Mouse (Mus musculus) telencephalon, adult 2 months (tissue): ENCODE data around the gene Npcd.

Source experiments
- DNase-seq: peaks from one replicate; pipeline ENCODE4 v3.0.0-alpha.2; 2011; ENCODE audit warnings: low read depth, low spot score

Npcd gene

DNA sequence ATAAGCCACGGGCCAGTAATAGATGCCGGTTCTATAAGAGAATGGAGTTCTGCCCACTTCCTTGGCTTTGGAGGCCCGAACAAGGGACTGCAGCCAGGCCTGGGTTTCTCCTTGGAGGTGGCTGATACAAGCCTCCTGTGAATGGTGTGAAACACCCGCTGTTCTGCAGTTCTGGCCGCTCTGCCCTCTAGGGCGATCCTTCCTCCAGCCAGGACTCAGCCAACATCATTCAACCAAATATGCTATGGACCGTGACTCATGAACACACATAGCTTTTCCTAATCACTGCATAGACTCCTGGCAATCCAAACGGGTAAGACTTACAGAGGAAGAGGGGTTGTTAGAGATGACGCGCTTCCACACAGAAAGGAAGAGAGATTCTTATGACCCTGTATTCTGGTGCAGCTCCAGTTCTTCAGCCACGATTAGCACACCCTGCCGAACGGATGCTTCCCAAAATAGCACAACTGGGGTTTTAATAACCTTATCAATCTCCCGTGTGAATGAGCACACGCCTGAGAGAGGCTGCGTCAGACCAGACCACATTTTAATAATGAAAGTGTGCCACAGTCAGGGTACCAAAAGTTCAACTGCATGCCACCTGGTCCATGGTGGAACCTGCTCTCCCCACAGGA, 66.6 kb downstream of the Npcd start:
- DNase-seq = no peak

DNA sequence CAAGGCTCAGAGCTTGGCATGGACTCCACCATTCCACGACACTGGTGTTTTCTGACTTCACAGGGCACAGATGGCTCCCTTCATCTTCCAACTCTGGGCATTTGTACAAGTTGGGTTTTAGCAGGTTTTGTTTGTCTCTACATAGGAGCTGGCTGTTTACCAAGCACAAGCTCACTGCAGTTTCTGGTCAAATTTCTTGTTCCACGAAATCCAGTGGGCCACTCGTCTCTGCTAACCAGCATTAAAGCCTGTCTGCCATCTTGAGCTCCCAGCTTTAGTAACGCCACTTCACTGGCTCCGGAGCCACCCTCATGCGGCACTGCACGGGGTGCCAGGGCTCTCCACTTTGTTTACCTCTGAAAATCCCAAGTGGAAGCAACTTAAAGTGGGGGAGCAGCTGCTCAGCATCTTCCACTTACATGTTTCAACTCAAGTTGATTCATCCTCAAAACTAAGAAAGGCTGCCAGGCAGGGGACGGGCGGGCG, 67.4 kb downstream of the Npcd start:
- DNase-seq = no peak

DNA sequence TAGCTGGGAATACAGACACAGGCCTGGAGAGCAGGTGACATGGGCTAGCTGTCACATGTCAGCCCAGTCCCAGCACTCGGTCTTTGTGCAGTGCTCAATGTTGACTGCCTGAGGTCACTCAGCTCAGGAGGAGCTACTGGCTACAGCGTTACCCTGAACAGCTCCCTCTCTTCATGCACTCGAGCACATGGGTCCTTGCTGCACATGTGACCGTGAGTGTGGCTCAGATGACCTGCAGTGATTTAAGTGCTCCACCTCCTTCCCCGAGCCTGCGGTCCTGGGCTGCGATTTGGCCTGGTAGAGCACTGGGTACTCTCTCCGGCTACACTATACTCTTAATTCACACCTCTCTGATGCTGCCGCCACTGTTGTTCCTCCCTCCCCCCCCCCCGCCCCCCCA, 67.9 kb downstream of the Npcd start:
- DNase-seq = no peak

DNA sequence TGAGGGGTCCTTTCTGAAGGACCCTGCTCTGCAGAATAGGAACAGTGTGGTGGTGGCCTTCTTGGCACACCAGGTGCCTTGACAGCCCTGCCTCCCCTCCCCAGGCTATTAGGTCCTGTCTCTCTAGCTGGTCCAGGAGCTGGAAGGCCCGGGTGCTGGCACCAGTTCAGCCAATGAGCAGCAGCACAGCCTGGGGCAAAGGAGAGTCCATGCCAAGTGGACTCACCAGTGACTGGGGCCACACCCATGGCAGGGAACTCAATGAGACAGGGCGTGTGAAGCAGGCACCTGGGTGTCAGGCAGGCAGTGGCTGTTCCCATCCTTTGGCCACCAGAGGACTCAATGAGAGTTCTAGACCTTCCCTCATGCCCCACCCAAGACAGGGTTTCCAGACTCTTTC, 68.7 kb downstream of the Npcd start:
- no peak for DNase-seq

DNA sequence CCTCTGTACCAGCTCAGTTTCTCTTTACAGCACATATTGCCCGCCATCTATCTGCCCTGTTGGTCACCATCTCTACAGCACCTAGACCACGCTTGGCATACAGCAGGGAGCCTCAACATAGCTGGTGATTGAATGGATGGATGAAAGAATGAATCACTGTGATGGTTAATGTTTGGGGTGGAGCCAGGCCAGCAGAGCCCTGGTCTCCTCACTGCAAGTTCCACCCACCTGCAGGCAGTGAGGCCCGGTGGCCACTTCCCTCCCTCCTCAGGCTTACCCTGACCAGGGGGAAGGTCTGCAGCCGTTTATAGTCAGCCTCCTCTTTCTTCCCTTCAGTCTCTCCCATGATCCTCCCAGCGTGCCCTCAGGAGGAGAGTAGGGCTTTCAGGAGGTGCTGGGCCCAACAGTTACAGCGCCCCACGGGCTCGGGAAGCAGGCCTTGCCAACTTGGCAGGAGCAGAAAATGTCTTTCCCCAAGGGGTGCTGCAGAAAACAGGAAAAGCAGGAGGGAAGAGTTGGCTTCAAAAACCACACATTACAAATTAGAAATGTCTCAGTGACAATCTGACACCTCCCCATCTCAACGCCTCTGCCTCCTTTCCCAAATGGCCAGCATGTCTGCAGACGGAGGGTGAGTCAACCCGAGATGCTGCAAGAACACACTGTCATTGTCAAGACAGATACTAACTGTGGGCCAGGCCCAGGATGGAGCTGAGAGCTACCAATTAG, 69.3 kb downstream of the Npcd start:
- DNase-seq = peak; percentile 92

DNA sequence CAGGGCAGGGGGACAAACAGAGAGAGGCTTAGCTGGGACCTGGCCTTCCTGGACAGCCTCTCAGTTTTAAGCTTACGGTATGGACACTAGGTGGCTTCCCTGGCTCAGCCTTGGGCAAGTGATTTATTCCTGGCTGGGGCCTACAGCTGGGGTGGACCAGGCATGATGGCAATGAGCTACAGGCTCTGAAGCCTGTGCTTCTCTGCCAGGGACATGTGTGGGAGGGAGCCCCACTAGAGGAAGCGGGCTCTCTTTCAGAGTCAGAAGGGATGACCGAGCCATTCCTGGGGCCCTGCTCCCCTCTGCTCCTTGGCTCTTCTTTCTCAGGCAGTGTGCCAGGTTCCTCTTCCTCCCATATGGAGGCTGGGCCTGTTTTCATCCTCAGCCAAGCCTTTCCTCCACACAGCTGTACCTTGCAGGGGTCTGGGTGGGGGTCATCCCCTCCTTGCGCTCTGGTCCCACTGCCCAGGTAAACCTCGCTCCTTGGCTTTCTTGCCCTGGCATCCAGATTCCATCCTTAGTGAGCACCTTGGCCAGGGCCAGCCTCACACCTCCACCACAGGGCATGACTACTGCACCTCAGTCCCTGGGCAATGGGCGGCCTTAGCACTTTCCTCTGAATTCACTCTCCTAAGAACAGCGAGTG, 70.3 kb downstream of the Npcd start:
- no peak for DNase-seq

DNA sequence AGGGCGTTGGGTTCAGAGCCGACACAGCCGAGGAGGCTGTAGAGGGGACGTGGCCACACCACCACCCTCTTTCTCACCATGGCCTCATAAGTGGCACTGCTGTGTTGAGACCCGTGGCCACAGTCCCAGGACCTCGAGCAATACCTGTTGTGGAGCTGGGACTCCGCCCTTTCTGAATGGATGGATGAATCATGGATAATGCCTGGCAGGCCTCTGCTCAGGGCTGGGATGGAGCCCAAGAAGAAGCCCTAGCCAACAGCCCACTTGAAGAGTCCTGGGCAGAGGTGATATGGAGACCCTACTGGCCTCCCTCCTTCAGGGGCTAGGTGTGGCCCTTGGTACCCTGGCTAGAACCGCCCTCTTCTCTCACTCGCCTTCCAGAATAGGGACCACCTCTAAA, 71.0 kb downstream of the Npcd start:
- no peak for DNase-seq

DNA sequence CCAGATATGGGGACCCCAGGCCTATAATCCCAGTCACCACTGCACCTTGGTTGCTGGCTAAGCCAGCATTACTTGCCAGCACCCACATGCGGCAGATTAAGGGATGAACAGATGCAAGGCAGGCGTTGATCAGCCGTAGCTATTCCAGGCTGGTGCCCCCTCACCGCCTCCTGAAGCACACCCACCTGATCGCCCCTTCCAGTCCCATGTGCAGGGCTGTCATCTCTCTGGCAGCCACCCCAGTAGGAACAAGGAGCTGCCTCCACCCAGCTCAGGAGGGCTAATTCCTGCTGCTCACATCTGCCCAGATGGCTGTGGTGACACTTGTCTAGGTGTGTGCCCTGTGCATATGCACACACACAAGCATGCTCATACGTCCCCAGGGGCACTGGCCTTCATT, 73.1 kb downstream of the Npcd start:
- no peak for DNase-seq

DNA sequence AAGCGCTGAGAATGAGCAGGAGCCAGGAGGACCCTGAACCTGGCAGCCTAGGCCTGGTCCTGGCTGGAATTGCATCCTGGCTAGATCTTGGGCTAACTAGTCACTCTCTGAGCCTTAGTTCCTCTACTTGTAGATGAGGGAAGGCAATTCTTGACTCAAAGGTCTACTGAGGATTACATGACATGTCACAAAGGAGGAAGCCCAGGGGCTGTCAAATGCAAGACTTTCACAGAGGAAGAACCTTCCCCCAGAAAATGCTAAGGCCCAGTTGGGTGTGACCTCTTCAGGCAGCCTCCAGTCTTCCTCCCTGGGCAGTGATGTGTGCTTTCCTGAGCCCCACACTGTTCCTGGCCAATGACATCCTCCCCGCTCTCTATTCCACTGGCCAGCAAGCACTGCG, 76.9 kb downstream of the Npcd start:
- DNase-seq = no peak

DNA sequence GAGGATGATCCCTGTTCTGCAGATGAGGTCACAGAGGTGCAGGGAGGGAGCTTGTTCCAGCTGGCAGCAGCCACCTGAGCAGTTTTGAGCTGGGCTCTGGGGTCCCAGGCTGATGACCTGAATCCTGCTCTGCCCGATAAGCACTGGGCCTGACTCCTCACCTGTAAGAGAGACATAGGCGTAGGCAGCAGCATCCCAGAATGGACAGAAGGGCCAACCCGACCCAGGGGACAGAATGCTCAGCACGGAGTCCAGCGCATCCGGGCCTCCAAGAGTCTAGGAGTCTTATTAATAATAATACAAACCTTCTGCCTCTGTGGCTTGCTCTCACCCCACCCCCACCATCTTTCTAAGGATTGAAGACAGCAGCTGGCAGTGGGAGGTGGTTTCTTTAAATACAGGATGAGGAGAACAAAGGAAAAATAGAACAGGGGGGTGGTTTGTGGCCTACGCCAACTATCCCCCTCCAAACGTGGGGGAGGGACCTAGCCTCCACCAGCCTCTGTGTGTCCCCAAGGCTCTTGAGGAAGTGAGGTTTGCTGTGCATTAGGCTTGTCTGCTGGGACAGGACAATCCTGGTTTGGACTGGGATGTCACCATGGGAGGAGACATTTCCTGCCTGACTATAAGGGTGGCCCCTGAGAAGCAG, 77.9 kb downstream of the Npcd start:
- peak; percentile 86 for DNase-seq

DNA sequence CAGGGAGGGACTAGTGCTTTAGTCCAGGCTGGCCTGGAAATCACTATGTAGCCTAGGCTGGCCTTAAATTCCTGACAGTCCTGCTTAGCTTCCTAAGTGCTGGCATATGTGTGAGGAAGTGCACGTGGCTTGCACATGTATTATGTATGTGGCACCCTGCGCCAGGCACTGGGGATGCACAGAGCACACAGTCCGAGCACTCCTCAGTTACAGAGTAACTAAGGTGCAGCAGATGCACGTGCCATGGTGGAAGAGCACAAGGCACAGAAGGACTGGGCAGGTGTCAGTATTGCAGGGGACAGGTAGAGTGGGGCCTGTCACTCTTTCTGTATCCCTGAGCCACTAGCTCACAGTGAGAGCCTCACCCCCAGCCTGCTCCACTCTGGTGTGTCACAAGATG, 78.9 kb downstream of the Npcd start:
- no peak for DNase-seq

DNA sequence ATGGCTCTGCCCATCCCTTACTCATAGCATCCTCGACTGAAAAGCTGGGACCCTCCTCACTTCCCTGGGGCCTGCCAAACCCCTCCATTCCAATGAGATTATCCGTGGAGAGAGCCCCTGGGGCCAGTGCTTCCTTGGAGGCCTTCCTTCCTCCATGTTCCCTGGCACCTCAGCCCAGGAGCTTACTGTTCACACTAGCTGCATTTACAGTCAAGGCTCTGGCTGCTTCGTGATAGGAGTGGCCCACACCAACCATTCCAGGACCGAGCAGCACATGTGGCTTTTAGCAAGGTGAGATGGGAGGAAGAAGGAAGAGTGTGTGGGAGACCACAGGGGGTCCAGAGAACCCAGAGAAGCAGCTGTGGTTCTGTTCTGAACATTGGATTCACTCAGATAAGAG, 80.2 kb downstream of the Npcd start:
- no peak for DNase-seq

DNA sequence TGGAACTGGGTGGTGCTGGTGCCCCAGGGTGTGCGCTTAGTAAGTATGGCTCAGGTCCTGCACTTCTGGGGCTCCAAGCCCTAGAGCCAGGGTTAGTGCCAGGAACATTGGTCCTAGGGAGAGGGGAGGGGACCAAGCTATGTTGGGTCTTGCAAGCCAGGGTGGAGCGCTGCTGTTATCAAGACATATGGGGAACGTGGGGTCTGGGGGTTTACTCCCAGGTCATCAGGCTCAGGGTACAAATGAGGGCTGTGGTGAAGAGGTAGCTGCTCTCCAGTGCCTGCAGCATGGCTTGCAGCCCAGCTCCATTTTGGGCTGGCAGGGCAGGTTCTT, 80.7 kb downstream of the Npcd start:
- DNase-seq = no peak

DNA sequence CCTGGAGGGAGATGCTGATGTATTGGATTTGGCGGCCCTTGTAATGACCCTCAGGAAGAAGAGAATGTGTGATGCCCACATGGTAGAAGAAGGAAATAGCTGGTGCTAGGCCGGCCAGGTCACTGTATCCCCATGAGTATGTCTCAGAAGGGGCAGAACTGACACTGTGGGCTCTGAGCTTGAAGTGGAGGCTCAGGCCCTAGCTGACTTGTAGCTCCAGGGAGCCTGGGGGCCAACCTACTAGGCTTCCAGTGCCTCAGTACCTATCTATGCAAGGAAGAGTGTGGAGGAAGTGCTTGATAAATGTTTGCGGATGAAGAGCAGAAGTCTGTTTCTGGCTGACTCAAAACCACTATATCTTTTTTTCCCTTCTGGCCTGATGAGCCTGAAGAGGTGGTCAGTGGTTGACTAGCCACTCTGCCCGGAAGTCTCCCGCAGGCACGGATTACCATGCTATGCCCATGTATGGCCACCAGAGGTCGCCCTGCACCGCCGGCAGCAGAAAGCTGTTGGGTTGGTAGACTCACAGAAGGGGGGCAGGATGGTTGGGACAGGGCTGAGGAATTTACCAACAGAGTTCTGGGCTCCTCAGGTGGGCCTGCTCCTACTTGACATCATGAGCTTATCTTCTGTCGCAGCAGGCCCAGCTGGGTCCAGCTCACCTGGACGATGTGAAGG, 81.2 kb downstream of the Npcd start:
- no peak for DNase-seq

DNA sequence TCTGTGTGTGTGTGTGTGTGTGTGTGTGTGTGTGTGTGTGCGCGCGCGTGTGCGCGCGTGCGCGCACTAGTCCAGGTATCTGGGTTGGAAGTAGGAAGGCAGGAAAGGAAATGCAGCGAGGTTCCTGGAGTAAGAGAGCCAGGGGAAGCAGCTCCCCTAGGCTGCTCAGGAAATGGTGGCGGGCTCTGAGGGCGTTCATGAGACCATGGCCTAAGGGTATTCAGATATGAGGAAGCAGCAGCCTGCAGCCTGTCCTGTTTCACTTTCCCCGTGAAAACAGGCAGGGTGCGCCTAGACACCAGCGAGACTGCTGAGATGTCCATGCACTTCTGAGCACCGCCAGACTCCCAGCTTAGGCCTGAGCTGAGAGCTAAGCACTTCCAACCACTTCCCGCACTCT, 82.3 kb downstream of the Npcd start:
- no peak for DNase-seq

DNA sequence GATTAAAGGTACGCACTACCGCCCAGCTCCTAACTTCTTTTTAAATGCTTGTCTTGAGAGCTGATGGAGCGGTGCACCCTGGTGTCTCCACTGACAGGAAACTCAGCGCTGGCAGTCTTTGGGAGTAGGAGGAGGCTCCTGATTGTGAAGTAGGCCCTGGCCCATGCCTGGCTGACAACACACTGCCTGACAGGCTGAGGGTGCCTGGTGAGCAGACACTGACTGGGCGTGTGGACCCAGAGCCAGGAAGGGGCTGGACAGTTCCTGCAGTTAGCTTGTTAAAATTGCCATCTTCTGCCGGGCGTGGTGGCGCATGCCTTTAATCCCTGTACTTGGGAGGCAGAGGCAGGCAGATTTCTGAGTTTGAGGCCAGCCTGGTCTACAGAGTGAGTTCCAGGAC, 83.8 kb downstream of the Npcd start:
- DNase-seq = no peak

DNA sequence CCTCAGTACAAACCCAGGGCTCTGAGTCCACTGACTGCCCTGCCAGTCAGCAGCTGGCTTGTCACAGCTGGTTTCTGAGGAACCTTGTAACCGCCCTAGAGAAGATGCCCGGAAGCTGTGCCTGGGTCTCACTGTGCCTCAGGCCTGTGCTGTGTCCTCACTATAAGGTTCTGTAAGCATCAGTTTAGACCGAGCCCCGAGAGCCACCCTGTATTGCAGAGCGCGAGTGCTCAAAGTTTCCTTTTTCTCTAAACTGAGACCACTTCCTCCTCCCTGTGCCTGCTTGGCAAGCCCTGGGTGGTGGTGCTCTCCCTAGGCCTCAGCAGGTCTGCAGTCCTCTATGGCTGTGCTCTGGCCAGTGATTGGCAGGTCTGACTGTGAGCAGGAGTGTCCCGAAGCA, 84.9 kb downstream of the Npcd start:
- no peak for DNase-seq

DNA sequence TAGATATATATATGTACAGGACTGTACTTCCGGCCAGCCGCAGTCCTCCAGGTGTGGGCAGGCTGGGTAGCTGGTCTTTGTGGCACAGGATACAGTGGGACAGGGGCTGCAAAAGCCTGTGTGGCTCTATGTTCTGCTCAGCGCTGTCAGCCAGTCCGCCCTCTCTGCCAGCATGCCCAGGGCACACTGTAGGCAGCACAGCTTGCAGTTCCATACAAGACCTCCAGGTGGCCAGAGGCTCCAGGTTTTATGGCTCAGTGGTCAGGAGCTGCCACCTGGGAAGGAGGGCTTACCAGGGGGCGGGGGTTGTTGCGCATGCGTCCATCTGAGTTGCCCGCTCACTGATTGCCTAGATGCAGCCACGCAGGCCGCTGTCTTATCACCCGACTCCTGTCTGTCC, 86.0 kb downstream of the Npcd start:
- DNase-seq = no peak

DNA sequence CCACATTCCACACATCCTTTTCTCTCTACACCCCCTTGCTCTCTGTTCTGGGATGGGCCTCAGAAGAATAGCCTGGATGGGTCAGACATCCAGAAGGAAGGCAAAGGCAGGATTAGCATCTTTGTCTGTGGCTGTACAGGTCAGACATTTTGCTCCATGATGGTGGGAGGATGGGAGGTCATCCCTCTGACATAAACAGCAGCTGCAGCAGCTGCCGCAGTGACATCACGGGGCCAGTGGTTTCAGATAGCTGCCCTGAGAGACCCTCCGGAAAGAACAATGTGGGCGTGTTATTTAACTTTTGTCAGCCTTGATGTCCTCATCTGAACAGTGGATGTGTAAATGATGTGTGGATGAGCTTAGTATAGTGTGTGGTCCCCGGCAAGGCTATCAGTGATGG, 88.2 kb downstream of the Npcd start:
- no peak for DNase-seq

DNA sequence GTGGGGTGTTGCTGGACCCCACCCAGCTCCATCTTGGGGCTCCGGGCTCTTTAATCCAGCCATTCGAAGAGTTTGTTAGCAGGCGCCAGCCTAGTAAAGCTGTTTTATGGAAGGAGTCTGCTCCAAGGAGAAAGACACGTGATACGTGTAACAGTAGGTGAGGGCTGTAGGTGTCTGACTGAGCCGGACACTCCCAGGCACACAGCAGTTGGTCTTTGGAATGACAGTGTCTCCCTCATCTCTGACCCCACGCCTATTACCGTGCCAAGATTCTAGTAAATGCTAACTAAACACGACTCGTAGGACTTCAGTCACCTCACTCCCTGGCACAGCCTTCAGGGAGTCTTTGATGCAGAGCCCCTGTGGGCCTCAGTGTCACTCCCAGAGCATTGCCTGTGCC, 88.7 kb downstream of the Npcd start:
- DNase-seq = no peak

DNA sequence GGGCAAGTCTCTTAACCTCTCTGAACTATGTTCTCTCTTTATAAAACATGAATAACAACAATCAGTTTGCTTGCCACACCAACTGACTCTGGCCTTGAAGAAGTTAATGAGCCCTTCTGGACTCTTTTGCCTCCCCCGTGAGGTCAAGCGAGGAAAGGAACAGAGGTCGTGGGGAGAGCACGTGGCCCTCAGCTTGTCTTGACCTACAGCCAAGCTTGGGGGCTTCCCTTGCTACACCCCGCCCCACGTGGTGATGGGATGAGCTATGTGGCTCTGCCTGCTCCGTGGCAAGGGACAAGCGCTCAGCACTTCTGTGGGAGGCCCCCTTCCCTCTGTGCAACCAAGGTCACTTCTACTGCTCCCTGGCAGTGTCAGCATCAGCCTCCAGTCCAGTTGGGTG, 89.3 kb downstream of the Npcd start:
- DNase-seq = no peak

DNA sequence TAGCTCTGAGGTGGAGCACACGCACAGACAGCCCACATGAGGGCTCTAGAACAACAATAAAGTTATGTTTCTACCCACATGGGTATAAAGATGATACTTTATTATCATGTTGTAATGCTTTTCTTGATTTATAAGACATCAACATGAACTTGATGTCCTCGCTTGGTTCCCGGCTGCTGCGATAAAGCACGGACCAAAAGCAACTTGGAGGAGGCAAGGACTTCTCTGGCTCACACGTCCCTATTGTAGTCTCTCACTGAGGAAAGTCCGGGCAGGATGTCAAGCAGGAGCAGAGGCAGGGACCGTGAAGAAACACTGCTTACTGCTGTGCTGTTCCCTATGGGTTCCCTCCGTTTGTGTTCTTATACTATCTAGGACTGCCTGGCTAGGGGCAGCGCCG, 90.0 kb downstream of the Npcd start:
- DNase-seq = no peak
